Mouse (Mus musculus) kidney, adult 2 months (tissue): ENCODE data around the gene Trim5. TPM values are rescaled to one million over a fixed set of nuclear protein-coding genes. Genes with fewer than 3 reads are reported as not detected.
"Not testable (repeated sequence)": the region's sequence is repeated elsewhere in the genome, so short reads cannot be mapped to it uniquely, and the experiment has no call there.

Experiments
- DNase-seq: peaks from one replicate; pipeline ENCODE4 v3.0.0; 2021
- H3K27ac ChIP-seq: fragments of 200-500 bp; 2 replicates; pipeline ENCODE4 v1.5.1; 2012; ENCODE audit warnings: low read depth, low read length, control low read depth, inconsistent platforms; ENCODE audit not compliant: insufficient read depth
- H3K27me3 ChIP-seq: fragments of 200-500 bp; replicated peaks from 2 replicates; pipeline ENCODE4 v1.6.1; 2012; ENCODE audit warnings: mild to moderate bottlenecking, moderate library complexity, low read length, inconsistent platforms; ENCODE audit not compliant: control insufficient read depth, insufficient read depth
- H3K36me3 ChIP-seq: fragments of 200-500 bp; 2 replicates; pipeline ENCODE4 v1.6.1; 2012; ENCODE audit warnings: mild to moderate bottlenecking, moderate library complexity, low read length, inconsistent platforms; ENCODE audit not compliant: control insufficient read depth, insufficient read depth
- H3K4me1 ChIP-seq: fragments of 200-500 bp; 2 replicates; pipeline ENCODE4 v1.6.1; 2011; ENCODE audit warnings: low read length; ENCODE audit not compliant: control insufficient read depth, insufficient read depth
- H3K4me3 ChIP-seq: fragments of 200-500 bp; 2 replicates; pipeline ENCODE4 v1.5.1; 2011; ENCODE audit warnings: mild to moderate bottlenecking, low read depth, low read length, control low read depth; ENCODE audit not compliant: insufficient read depth
- CTCF ChIP-seq: fragments of 200-500 bp; conservative IDR thresholded peaks from 2 replicates; pipeline ENCODE4 v1.5.1; 2011; ENCODE audit warnings: low read depth, mild to moderate bottlenecking, control low read depth, low read length, moderate library complexity, mixed read lengths; ENCODE audit not compliant: insufficient read depth, insufficient read length
- POLR2A ChIP-seq: fragments of 200-500 bp; IDR thresholded peaks from one replicate; pipeline ENCODE4 v1.6.1; 2011; ENCODE audit warnings: low read depth, low read length, control low read depth
- WGBS: fragments of 180-500 bp; shearing (Covaris S2); methylation state at CpG from one replicate; pipeline ENCODE4 v1.1.7; 2018; 5-methylcytosine and 5-hydroxymethylcytosine counted together
- polyA plus RNA-seq: library from polyadenylated mRNA; depleted of rRNA; stranded (reverse); fragments of >200 nt; gene quantifications from 2 replicates; pipeline ENCODE4 v1.2.3, GENCODE M21; 2012

Gene Trim5
- polyA plus RNA-seq, 1 experiment = 0.42 TPM

GRCm38 (mm10) chr7:104290641-104291040 is 2.7 kb upstream of the Trim5 start:
- no peak overlapping the region for H3K27ac ChIP-seq

GRCm38 (mm10) chr7:104279361-104279760 is 8.5 kb downstream of the Trim5 start:
- WGBS = 81% methylated on average over 3 of the region's 3 CpGs
- DNase-seq = not testable (repeated sequence)

More at GRCm38 (mm10) chr7:104290641-104291040, 2.7 kb upstream of the Trim5 start:
- 93% methylated on average over 1 of the region's 1 CpGs for WGBS
- no peaks in the 10 kb centered on the region for H3K4me1 ChIP-seq
- H3K27me3 ChIP-seq = no peaks in the 10 kb centered on the region
- no peak overlapping the region for H3K4me3 ChIP-seq
- H3K36me3 ChIP-seq = no peaks in the 10 kb centered on the region
- TF ChIP-seq POLR2A (no peak), CTCF (no peak)
- DNase-seq = no peak

GRCm38 (mm10) chr7:104265335-104265734 is 22.6 kb downstream of the Trim5 start:
- DNase-seq, H3K36me3 ChIP-seq, H3K27ac ChIP-seq, H3K4me3 ChIP-seq, H3K27me3 ChIP-seq, H3K4me1 ChIP-seq: not testable (repeated sequence)
- 72% methylated on average over 5 of the region's 5 CpGs for WGBS

More at GRCm38 (mm10) chr7:104279361-104279760, 8.5 kb downstream of the Trim5 start:
- not testable (repeated sequence) for H3K4me1 ChIP-seq, H3K36me3 ChIP-seq, H3K27me3 ChIP-seq, H3K4me3 ChIP-seq, H3K27ac ChIP-seq

DNA sequence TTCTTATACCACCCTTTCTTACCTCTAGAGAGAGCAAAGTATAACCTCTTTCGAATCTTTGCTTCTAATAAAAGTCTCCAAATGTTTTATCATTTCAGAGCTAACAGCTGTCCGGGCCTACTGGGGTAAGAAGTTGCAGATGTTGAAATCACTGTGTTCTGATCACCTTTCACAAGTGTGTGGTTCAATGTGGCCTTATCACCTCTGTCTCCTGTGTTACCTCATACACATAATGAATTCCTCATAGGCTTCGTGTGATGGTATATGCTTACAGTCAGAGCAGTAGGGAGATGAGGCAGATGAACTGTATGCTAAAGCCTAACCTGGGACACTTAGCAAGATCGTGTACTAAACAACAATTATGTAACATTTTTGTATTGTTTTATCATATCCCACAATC is 27.5 kb downstream of the Trim5 start:
- H3K27ac ChIP-seq, H3K27me3 ChIP-seq, DNase-seq, H3K4me1 ChIP-seq, H3K36me3 ChIP-seq, H3K4me3 ChIP-seq: not testable (repeated sequence)
- WGBS = 90% methylated on average over 4 of the region's 4 CpGs

- Histone ChIP-seq H3K4me1 (no peaks in the 10 kb centered on the region; the same call in 1 of the 2 replicates), H3K36me3 (no peaks in the 10 kb centered on the region), H3K27me3 (no peaks in the 10 kb centered on the region), H3K4me3 (peak within 1 kb of the TSS; percentile 100), H3K27ac (peak within 1 kb of the TSS; percentile 96)
- no peak for TF ChIP-seq POLR2A
- TF ChIP-seq CTCF = peak; percentile 50
- peak; percentile 89 for DNase-seq
- WGBS = 5% methylated on average over 13 of the region's 13 CpGs
Observed at GRCm38 (mm10) chr7:104244287-104245181, 43.4 kb downstream of the Trim5 start, which contains the start of gene Trim34a. TSS of gene Trim34a (plus strand) at chr7:104244457.

- DNase-seq = no peak
- no peaks in the 10 kb centered on the region for H3K36me3 ChIP-seq
- no peaks in the 10 kb centered on the region; the same call in 1 of the 2 replicates for H3K4me1 ChIP-seq
- H3K4me3 ChIP-seq = no peak overlapping the region
- 52% methylated on average over 1 of the region's 1 CpGs for WGBS
- no peak for TF ChIP-seq CTCF
- TF ChIP-seq POLR2A = no peak
- H3K27me3 ChIP-seq = no peaks in the 10 kb centered on the region
- no peak overlapping the region for H3K27ac ChIP-seq
Observed at GRCm38 (mm10) chr7:104243616-104244015, 44.3 kb downstream of the Trim5 start.

GRCm38 (mm10) chr7:104240857-104241256 is 47.0 kb downstream of the Trim5 start:
- DNase-seq = no peak
- no peaks in the 10 kb centered on the region for H3K27me3 ChIP-seq
- H3K36me3 ChIP-seq = no peaks in the 10 kb centered on the region
- H3K4me1 ChIP-seq = no peaks in the 10 kb centered on the region; the same call in 1 of the 2 replicates
- H3K4me3 ChIP-seq = no peak overlapping the region
- no peak overlapping the region for H3K27ac ChIP-seq
- TF ChIP-seq POLR2A (no peak), CTCF (no peak)
